Mouse (Mus musculus) erythroblast, embryonic 14.5 days (primary cell): Measurements from ENCODE around the gene Adamts9.

Experiments used
- GATA1 ChIP-seq: IDR thresholded peaks from 2 replicates; pipeline ENCODE4 v1.6.1; 2012; ENCODE audit warnings: low read length, inconsistent platforms, mixed read lengths
- TAL1 ChIP-seq: IDR thresholded peaks from 3 replicates; pipeline ENCODE4 v1.6.1; 2012; ENCODE audit warnings: low read length, inconsistent platforms, mixed read lengths

- TF ChIP-seq GATA1 = no peak
- no peak for TF ChIP-seq TAL1
These were observed 215.8 kb downstream of the Adamts9 start for GRCm38 (mm10) chr6:92727351-92727986.
